In genomic region chr1:189576311-189577002, GRCm38 (mm10) we compare ENCODE assay signal across 11 mouse cellular contexts.
DNase-seq lines count a peak whose midpoint lies in the region; ATAC-seq lines count a peak whose summit lies in the region.
"Had no signal": no experiment of that assay in that cellular context is flagged by ENCODE, and none has a peak within 500 bp of the region (broad histone marks: within the 10 kb centered on the region; RNA-seq: fewer than 3 reads in every experiment).

No protein-coding gene starts in this region.

- 40% methylated on average over 11 of the region's 11 CpGs for WGBS in lung, embryonic 16.5 days
- 36% methylated on average over 11 of the region's 11 CpGs for WGBS in embryonic facial prominence, embryonic 14.5 days

- H3K9me3 ChIP-seq in lung, embryonic 16.5 days (ENCODE audit: control insufficient read depth, low read length): no peaks in the 10 kb centered on the region
- H3K9me3 ChIP-seq in embryonic facial prominence, embryonic 14.5 days (ENCODE audit: control insufficient read depth, low read length): no peaks in the 10 kb centered on the region
- H3K9me3 ChIP-seq: limb, embryonic 13.5 days; midbrain, embryonic 10.5 days had no signal

- no peak overlapping the region for H3K9ac ChIP-seq in lung, embryonic 16.5 days (ENCODE audit: low read length)
- H3K9ac ChIP-seq in embryonic facial prominence, embryonic 14.5 days (ENCODE audit: low read depth, low read length): no peak overlapping the region
- H3K9ac ChIP-seq: limb, embryonic 13.5 days had no signal

- DNase-seq in lung, postnatal 25 days (ENCODE audit: low spot score): no peak
- DNase-seq in embryonic facial prominence, embryonic 14.5 days (ENCODE audit: low spot score): peak; percentile 59
- peak; percentile 67 to 71 for DNase-seq in heart, postnatal 10 days
- DNase-seq in kidney, postnatal 10 days: peak; percentile 78
- DNase-seq in thymus, postnatal 25 days: no peak
- no peak for DNase-seq in left cerebral cortex, adult 8-10 months (ENCODE audit: low spot score in 2 of 2)
- DNase-seq: cerebellum, adult 18-20 months had no signal

- H3K4me1 ChIP-seq in lung, embryonic 16.5 days (replicated peaks; ENCODE audit: control insufficient read depth, insufficient read depth, low read length): no peaks in the 10 kb centered on the region
- H3K4me1 ChIP-seq in embryonic facial prominence, embryonic 14.5 days (ENCODE audit: control insufficient read depth, insufficient read depth, low read length): no peaks in the 10 kb centered on the region
- H3K4me1 ChIP-seq: limb, embryonic 13.5 days had no signal

- H3K4me2 ChIP-seq in lung, embryonic 16.5 days (ENCODE audit: low read depth, low read length): no peak overlapping the region
- H3K4me2 ChIP-seq in embryonic facial prominence, embryonic 14.5 days (ENCODE audit: low read depth, low read length): no peak overlapping the region
- H3K4me2 ChIP-seq: limb, embryonic 13.5 days had no signal

- H3K4me3 ChIP-seq in lung, embryonic 16.5 days (ENCODE audit: low read length): no peak overlapping the region
- no peak overlapping the region for H3K4me3 ChIP-seq in embryonic facial prominence, embryonic 14.5 days (ENCODE audit: low read depth, low read length)
- H3K4me3 ChIP-seq: limb, embryonic 13.5 days; midbrain, embryonic 10.5 days had no signal

- ATAC-seq in lung, embryonic 16.5 days (ENCODE audit: low read depth): peak; percentile 71; the same call in 1 of the 2 replicates
- ATAC-seq in embryonic facial prominence, embryonic 14.5 days (ENCODE audit: low read depth): no peak
- no peak for ATAC-seq in erythroblast, adult 5-6 weeks (replicated peaks; ENCODE audit: low FRiP score, poor library complexity, severe bottlenecking)

- H3K27ac ChIP-seq in lung, embryonic 16.5 days (ENCODE audit: low read length): no peak overlapping the region
- H3K27ac ChIP-seq in embryonic facial prominence, embryonic 14.5 days (replicated peaks; ENCODE audit: low read depth, low read length): no peak overlapping the region
- H3K27ac ChIP-seq: limb, embryonic 13.5 days; midbrain, embryonic 10.5 days had no signal

- no peaks in the 10 kb centered on the region for H3K27me3 ChIP-seq in lung, embryonic 16.5 days (ENCODE audit: control insufficient read depth, insufficient read depth, low read depth, low read length)
- no peaks in the 10 kb centered on the region for H3K27me3 ChIP-seq in embryonic facial prominence, embryonic 14.5 days (replicated peaks; ENCODE audit: control insufficient read depth, insufficient read depth, low read length)
- H3K27me3 ChIP-seq: limb, embryonic 13.5 days had no signal

- intact Hi-C loops in heart, postnatal 10 days (cut with DNase I): loop anchor here (5.0 kb wide), 2 partner anchors 259 to 329 kb away; no protein-coding TSS in a partner anchor

- H3K36me3 ChIP-seq in lung, embryonic 16.5 days (ENCODE audit: control insufficient read depth, insufficient read depth, low read length): no peaks in the 10 kb centered on the region
- H3K36me3 ChIP-seq in embryonic facial prominence, embryonic 14.5 days (ENCODE audit: control insufficient read depth, insufficient read depth, low read length): no peaks in the 10 kb centered on the region
- H3K36me3 ChIP-seq: limb, embryonic 13.5 days; midbrain, embryonic 10.5 days had no signal

Comparison
In these comparisons a context has a peak if more than half of its experiments do, and no peak if none do; other contexts are left out.
1. DNase-seq: peak in embryonic facial prominence, embryonic 14.5 days (single experiment), heart, postnatal 10 days (2 of 2) and kidney, postnatal 10 days (single experiment); none in lung, postnatal 25 days (single experiment), thymus, postnatal 25 days (single experiment) and left cerebral cortex, adult 8-10 months (0 of 2).